Mouse (Mus musculus): ENCODE data around the gene Hyal3.

Gene Hyal3

DNA sequence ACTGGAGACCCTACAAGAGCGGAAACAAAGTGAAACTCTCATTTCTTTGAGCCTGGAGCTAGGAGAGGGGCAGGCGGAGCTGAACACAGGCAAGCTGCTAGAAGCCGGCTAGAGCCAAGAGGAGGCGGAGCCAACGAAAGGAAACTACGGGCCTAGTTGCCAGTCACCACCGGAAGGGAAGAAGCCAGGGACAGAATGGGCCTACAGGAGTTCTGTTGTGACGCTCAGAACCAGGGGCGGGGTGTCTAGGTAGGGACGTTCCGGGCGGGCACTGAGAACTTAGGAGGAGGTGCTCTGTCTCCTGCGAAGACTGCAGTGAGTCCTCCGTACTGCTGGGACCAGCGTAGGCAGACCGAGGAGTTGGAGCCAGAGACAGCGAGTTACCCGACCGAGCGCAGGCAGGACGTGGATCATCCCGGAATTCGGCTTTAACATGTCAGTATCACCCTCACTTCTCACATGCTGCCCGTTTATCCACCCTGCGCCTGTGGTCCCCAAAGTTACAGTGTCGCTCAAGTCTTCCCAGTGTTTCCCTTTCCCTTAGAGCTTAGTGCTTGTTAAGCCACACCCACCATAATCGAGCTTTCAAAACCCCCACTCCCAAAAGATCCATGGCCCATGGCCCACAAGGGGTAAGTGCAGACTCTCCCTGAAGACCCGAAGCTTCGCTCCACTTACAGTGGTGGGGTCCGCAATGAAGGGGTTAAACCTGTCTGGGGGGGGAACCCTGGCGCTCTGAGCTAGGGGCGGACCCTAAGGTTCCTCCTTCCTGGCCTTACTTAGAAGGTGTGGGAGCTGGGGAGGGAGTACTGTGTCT lies at the start of gene Hyal3:
Gene Hyal3 (plus strand): TSS at position 318 of the 817 bp plus-strand sequence.
- peak; percentile 79 to 82 for DNase-seq (ENCODE audit: low spot score in 2 of 2)

DNA sequence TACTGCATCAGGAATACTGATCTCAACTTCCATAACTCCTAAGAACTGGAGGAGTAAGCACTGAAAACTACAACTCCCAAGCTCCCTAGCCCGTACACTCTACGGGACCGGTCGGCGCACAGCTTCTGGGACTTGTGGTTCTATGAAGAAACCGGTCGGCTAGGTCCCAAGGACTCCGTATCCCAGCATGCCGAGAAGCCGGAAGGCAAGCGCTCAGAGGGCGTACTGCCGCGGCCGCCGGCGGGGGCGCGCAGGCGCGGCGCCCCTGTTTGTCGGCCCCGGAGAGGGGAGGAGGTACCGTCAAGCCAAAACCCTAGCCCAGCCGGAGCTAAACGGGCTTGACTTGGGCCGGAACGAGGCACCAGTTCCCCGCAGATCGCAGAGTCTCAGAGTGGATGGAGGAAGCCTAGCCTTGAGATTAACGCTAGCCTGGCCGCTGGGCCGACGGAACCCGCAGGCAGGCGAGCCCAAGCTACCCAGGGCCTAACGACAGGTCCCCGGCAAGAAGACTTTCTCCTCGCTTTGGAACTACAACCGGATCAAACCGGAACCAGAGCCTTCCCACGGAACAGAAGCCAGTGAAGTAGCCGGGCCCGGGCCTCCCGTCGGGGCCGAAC lies 46.7 kb upstream of the Hyal3 start, which contains the start of gene Tmem115:
Gene Tmem115 (plus strand): TSS at position 155 of the 617 bp plus-strand sequence.
- DNase-seq (ENCODE audit: low spot score in 2 of 2) = peak; percentile 88

DNA sequence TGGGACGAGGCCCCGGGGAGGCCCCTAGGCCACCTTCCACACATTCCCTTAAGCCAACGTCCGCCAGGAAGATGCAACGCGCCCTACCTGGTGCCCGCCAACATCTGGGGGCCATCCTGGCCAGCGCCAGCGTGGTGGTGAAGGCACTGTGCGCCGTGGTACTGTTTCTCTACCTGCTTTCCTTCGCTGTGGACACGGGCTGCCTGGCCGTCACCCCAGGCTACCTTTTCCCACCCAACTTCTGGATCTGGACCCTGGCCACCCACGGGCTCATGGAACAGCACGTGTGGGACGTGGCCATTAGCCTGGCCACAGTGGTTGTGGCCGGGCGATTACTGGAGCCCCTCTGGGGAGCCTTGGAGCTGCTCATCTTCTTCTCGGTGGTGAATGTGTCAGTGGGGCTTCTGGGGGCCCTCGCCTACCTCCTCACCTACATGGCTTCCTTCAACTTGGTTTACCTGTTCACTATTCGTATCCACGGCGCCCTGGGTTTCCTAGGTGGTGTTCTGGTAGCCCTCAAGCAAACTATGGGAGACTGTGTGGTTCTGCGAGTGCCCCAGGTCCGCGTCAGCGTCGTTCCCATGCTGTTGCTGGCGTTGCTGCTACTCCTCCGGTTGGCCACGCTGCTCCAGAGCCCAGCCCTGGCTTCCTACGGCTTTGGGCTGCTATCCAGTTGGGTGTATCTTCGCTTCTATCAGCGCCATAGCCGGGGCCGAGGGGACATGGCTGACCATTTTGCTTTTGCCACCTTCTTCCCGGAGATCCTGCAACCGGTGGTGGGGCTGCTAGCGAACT lies 46.0 kb upstream of the Hyal3 start:
- no peak for DNase-seq (ENCODE audit: low spot score in 2 of 2)

DNA sequence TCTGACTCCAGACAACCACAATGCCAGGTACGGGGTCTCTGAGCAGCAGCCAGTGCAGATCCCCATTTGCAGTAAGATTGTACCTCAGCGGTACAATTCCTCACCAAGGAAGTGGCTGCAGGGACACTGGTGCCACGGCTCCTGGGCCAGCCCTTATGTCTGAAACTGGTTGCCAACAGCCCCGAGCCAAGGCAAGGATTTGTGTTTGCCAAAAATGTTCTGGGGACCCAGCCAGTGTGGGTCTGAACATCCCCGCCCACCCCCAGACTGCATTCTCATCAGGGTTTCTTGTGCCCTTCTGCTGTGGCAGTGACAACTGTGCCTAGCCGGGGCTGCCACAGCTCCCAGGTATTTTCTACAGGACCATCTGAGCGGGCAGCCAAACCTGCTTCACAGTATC lies 42.4 kb upstream of the Hyal3 start:
- no peak for DNase-seq (ENCODE audit: low spot score in 2 of 2)

- no peak for DNase-seq (ENCODE audit: low spot score in 2 of 2)
These were observed 41.9 kb upstream of the Hyal3 start for GRCm38 (mm10) chr9:107538711-107539110.

GRCm38 (mm10) chr9:107539940-107540339 lies 40.7 kb upstream of the Hyal3 start:
- no peak for DNase-seq (ENCODE audit: low spot score in 2 of 2)

GRCm38 (mm10) chr9:107540420-107540819 lies 40.2 kb upstream of the Hyal3 start:
- no peak for DNase-seq (ENCODE audit: low spot score in 2 of 2)

GRCm38 (mm10) chr9:107541005-107541404 lies 39.6 kb upstream of the Hyal3 start:
- DNase-seq (ENCODE audit: low spot score in 2 of 2) = no peak

GRCm38 (mm10) chr9:107541474-107542351 lies 38.9 kb upstream of the Hyal3 start, which contains the start of the genes Cyb561d2 and Nprl2:
Gene Cyb561d2, minus strand, starts transcription at chr9:107542193.
Gene Nprl2, plus strand, starts transcription at chr9:107542226.
- DNase-seq (ENCODE audit: low spot score in 2 of 2) = peak; percentile 96

- DNase-seq (ENCODE audit: low spot score in 2 of 2) = no peak
These were observed 38.3 kb upstream of the Hyal3 start for GRCm38 (mm10) chr9:107542352-107542686.

DNA sequence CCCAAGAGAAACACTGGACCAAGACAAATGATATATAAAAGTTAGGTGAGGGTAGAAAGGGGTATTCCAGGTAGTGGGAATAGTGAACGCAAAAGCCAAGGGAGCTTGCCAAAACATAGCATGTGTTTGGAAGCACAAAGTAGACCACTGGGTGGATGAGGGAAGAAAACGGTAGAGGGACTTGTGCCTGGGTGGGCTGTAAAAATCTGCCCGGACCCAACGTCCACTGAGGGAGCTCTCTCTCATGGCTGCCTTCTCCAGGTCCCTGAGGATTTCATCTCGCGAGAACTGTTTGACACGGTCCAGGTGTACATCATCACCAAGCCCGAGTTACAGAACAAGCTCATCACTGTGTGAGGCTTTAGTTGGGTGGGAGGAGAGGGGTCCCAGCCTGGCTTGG lies 37.9 kb upstream of the Hyal3 start:
- DNase-seq (ENCODE audit: low spot score in 2 of 2) = no peak

GRCm38 (mm10) chr9:107543299-107543698 lies 37.3 kb upstream of the Hyal3 start:
- no peak for DNase-seq (ENCODE audit: low spot score in 2 of 2)

DNA sequence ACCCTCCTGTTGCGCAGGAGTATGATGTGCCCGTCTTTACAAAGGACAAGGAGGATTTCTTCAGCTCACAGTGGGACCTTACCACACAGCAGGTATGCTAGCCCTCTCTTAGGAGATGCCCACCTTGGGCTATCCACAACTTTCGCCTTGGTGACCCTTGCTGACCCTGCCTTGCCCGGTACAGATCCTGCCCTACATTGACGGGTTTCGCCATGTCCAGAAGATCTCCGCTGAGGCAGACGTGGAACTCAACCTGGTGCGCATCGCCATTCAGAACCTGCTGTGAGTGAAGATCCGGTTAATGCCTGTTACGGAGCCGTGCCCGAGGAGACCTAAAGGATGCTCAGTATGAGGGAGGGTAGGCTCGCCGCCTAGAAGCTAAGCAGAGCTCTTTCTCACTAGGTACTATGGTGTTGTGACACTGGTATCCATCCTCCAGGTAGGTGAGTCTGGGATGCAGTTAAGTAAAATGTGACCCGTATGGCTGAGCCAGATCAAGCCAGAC lies 36.4 kb upstream of the Hyal3 start:
- DNase-seq (ENCODE audit: low spot score in 2 of 2) = no peak

- no peak for DNase-seq (ENCODE audit: low spot score in 2 of 2)
These were observed 35.9 kb upstream of the Hyal3 start for GRCm38 (mm10) chr9:107544729-107545128.

GRCm38 (mm10) chr9:107545199-107545598 lies 35.4 kb upstream of the Hyal3 start:
- no peak for DNase-seq (ENCODE audit: low spot score in 2 of 2)

DNA sequence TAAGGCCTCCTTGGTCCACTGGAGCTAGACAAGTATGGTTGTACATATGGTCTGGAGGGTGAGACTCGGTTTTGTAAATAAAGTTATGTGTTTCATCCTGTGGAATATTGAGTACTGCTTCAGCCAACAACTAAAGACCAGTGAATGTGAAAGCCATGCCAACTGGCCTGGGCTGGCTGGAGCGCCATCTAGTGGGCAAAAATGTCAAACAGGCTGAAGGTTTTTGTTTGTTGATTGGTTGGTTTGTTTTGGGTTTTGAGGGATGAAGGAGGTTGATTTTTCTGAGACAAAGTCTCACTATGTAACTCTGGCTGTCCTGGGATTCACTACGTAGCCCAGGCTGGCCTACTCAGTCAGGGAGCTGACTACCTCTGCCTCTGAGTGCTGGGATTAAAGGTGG lies 35.0 kb upstream of the Hyal3 start:
- DNase-seq (ENCODE audit: low spot score in 2 of 2) = peak in 1 of 2 experiments; percentile 81

DNA sequence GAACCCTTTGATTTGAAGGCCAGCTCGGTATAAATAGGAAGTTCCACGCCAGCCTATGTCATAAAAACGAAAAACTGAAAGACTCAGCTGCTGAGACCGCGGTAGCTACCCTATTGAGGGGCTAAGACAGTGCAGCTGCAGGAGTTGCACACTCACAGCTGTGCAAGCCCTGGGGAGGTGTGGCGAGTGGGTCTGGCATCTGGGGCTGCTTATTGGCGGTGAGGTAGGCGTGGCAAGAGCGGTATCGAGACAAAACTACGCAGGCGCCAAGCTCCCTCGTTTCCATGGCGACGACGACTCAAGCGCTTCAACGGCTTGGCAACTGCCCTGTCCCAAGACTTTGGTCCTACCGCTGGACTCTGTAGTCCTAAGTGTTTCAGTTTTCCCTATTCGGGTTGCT lies 33.6 kb upstream of the Hyal3 start, which contains the start of gene Zmynd10:
Gene Zmynd10 (plus strand): TSS at position 273 of the 400 bp plus-strand sequence.
- DNase-seq (ENCODE audit: low spot score in 2 of 2) = peak; percentile 92 to 93

GRCm38 (mm10) chr9:107547957-107548356 lies 32.7 kb upstream of the Hyal3 start:
- DNase-seq (ENCODE audit: low spot score in 2 of 2) = no peak

GRCm38 (mm10) chr9:107548820-107549219 lies 31.8 kb upstream of the Hyal3 start:
- no peak for DNase-seq (ENCODE audit: low spot score in 2 of 2)

GRCm38 (mm10) chr9:107549297-107550074 lies 31.1 kb upstream of the Hyal3 start:
- no peak for DNase-seq (ENCODE audit: low spot score in 2 of 2)
